Mouse (Mus musculus): ENCODE measurements around the gene Hoxb1. TPM values are rescaled to one million over a fixed set of nuclear protein-coding genes. Genes with fewer than 3 reads are reported as not detected.

Hoxb1 gene
- polyA plus RNA-seq, 1 experiment from 2014 or later: 1.2 TPM

GRCm38 (mm10) chr11:96354801-96355311 lies 10.7 kb upstream of the Hoxb1 start:
- H3K9me3 ChIP-seq: no peaks in the 10 kb centered on the region
- DNase-seq (ENCODE audit: low spot score): no peak
- peaks cover 18% of the 10 kb centered on the region for H3K4me1 ChIP-seq
- peak overlapping the region; percentile 86 for H3K27ac ChIP-seq (replicated peaks)
- H3K4me3 ChIP-seq: peak overlapping the region; percentile 59
- peaks cover 100% of the 10 kb centered on the region for H3K27me3 ChIP-seq (replicated peaks; ENCODE audit: low read depth, poor library complexity, severe bottlenecking)
- 1% methylated on average over 9 of the region's 9 CpGs for WGBS
- H3K36me3 ChIP-seq (replicated peaks): no peaks in the 10 kb centered on the region

GRCm38 (mm10) chr11:96363807-96364206 lies 1.7 kb upstream of the Hoxb1 start:
- peaks cover 8% of the 10 kb centered on the region; the same call in 1 of the 2 replicates for H3K4me1 ChIP-seq
- WGBS: 2% methylated on average over 5 of the region's 5 CpGs
- no peak overlapping the region for H3K27ac ChIP-seq (replicated peaks)
- peak; percentile 44 for DNase-seq (ENCODE audit: low spot score)
- no peak overlapping the region for H3K4me3 ChIP-seq
- peaks cover 98% of the 10 kb centered on the region for H3K27me3 ChIP-seq (replicated peaks; ENCODE audit: low read depth, poor library complexity, severe bottlenecking)
- H3K36me3 ChIP-seq (replicated peaks): no peaks in the 10 kb centered on the region
- no peaks in the 10 kb centered on the region for H3K9me3 ChIP-seq

GRCm38 (mm10) chr11:96366092-96367041 lies 815 bp downstream of the Hoxb1 start:
- H3K9me3 ChIP-seq: no peaks in the 10 kb centered on the region
- H3K27ac ChIP-seq (replicated peaks): no peak overlapping the region; the same call in 1 of the 2 replicates
- peak; percentile 44 for DNase-seq (ENCODE audit: low spot score)
- peak overlapping the region; percentile 33 for H3K4me3 ChIP-seq
- no peaks in the 10 kb centered on the region for H3K36me3 ChIP-seq (replicated peaks)
- H3K4me1 ChIP-seq: peaks cover 8% of the 10 kb centered on the region; the same call in 1 of the 2 replicates
- WGBS: 2% methylated on average over 47 of the region's 47 CpGs
- peaks cover 100% of the 10 kb centered on the region for H3K27me3 ChIP-seq (replicated peaks; ENCODE audit: low read depth, poor library complexity, severe bottlenecking)

- WGBS: 12% methylated on average over 6 of the region's 6 CpGs
- Histone ChIP-seq H3K27ac (replicated peaks) (no peak overlapping the region), H3K4me1 (peaks cover 8% of the 10 kb centered on the region; the same call in 1 of the 2 replicates), H3K36me3 (replicated peaks) (no peaks in the 10 kb centered on the region), H3K27me3 (replicated peaks; ENCODE audit: low read depth, poor library complexity, severe bottlenecking) (peaks cover 100% of the 10 kb centered on the region), H3K9me3 (no peaks in the 10 kb centered on the region), H3K4me3 (peak overlapping the region; percentile 33)
- DNase-seq (ENCODE audit: low spot score): no peak
Observed at GRCm38 (mm10) chr11:96367141-96367540, 1.6 kb downstream of the Hoxb1 start.

- WGBS: 3% methylated on average over 5 of the region's 5 CpGs
- no peaks in the 10 kb centered on the region for H3K9me3 ChIP-seq
- no peak overlapping the region for H3K27ac ChIP-seq (replicated peaks)
- H3K4me3 ChIP-seq: no peak overlapping the region
- peaks cover 100% of the 10 kb centered on the region for H3K27me3 ChIP-seq (replicated peaks; ENCODE audit: low read depth, poor library complexity, severe bottlenecking)
- DNase-seq (ENCODE audit: low spot score): no peak
- no peaks in the 10 kb centered on the region for H3K36me3 ChIP-seq (replicated peaks)
- H3K4me1 ChIP-seq: peaks cover 15% of the 10 kb centered on the region
Observed at GRCm38 (mm10) chr11:96368686-96369085, 3.1 kb downstream of the Hoxb1 start.

GRCm38 (mm10) chr11:96369140-96369539 lies 3.6 kb downstream of the Hoxb1 start:
- no peak for DNase-seq (ENCODE audit: low spot score)
- 8% methylated on average over 7 of the region's 7 CpGs for WGBS

GRCm38 (mm10) chr11:96371726-96372125 lies 6.2 kb downstream of the Hoxb1 start:
- peaks cover 100% of the 10 kb centered on the region for H3K27me3 ChIP-seq (replicated peaks; ENCODE audit: low read depth, poor library complexity, severe bottlenecking)
- no peaks in the 10 kb centered on the region for H3K36me3 ChIP-seq (replicated peaks)
- peaks cover 7% of the 10 kb centered on the region for H3K4me1 ChIP-seq
- no peak for DNase-seq (ENCODE audit: low spot score)
- 10% methylated on average over 3 of the region's 3 CpGs for WGBS
- H3K4me3 ChIP-seq: no peak overlapping the region
- no peaks in the 10 kb centered on the region for H3K9me3 ChIP-seq
- H3K27ac ChIP-seq (replicated peaks): no peak overlapping the region

More at GRCm38 (mm10) chr11:96369140-96369539, 3.6 kb downstream of the Hoxb1 start:
- Histone ChIP-seq H3K27ac (replicated peaks) (no peak overlapping the region), H3K36me3 (replicated peaks) (no peaks in the 10 kb centered on the region), H3K9me3 (no peaks in the 10 kb centered on the region), H3K27me3 (replicated peaks; ENCODE audit: low read depth, poor library complexity, severe bottlenecking) (peaks cover 100% of the 10 kb centered on the region), H3K4me3 (no peak overlapping the region), H3K4me1 (peaks cover 13% of the 10 kb centered on the region)

- no peak overlapping the region for H3K27ac ChIP-seq (replicated peaks)
Observed at GRCm38 (mm10) chr11:96372519-96372918, 7.0 kb downstream of the Hoxb1 start.

GRCm38 (mm10) chr11:96374810-96375209 lies 9.3 kb downstream of the Hoxb1 start:
- Histone ChIP-seq H3K4me1 (peaks cover 7% of the 10 kb centered on the region), H3K27ac (replicated peaks) (no peak overlapping the region), H3K9me3 (no peaks in the 10 kb centered on the region), H3K4me3 (no peak overlapping the region), H3K36me3 (replicated peaks) (no peaks in the 10 kb centered on the region), H3K27me3 (replicated peaks; ENCODE audit: low read depth, poor library complexity, severe bottlenecking) (peaks cover 99% of the 10 kb centered on the region)
- no peak for DNase-seq (ENCODE audit: low spot score)
- 5% methylated on average over 7 of the region's 7 CpGs for WGBS

More at GRCm38 (mm10) chr11:96372519-96372918, 7.0 kb downstream of the Hoxb1 start:
- Histone ChIP-seq H3K4me3 (no peak overlapping the region), H3K4me1 (peaks cover 7% of the 10 kb centered on the region), H3K36me3 (replicated peaks) (no peaks in the 10 kb centered on the region), H3K9me3 (no peaks in the 10 kb centered on the region), H3K27me3 (replicated peaks; ENCODE audit: low read depth, poor library complexity, severe bottlenecking) (peaks cover 100% of the 10 kb centered on the region)
- 7% methylated on average over 3 of the region's 3 CpGs for WGBS
- DNase-seq (ENCODE audit: low spot score): peak; percentile 40

GRCm38 (mm10) chr11:96383381-96383780 lies 17.8 kb downstream of the Hoxb1 start:
- WGBS: 71% methylated on average over 5 of the region's 5 CpGs
- H3K4me3 ChIP-seq: no peak overlapping the region
- peaks cover 71% of the 10 kb centered on the region for H3K27me3 ChIP-seq (replicated peaks; ENCODE audit: low read depth, poor library complexity, severe bottlenecking)
- no peak overlapping the region for H3K27ac ChIP-seq (replicated peaks)
- no peaks in the 10 kb centered on the region for H3K36me3 ChIP-seq (replicated peaks)
- no peak for DNase-seq (ENCODE audit: low spot score)
- H3K4me1 ChIP-seq: no peaks in the 10 kb centered on the region
- no peaks in the 10 kb centered on the region for H3K9me3 ChIP-seq

- Histone ChIP-seq H3K27me3 (replicated peaks; ENCODE audit: low read depth, poor library complexity, severe bottlenecking) (peaks cover 53% of the 10 kb centered on the region), H3K36me3 (replicated peaks) (no peaks in the 10 kb centered on the region), H3K4me1 (peaks cover 10% of the 10 kb centered on the region), H3K9me3 (no peaks in the 10 kb centered on the region), H3K27ac (replicated peaks) (no peak overlapping the region), H3K4me3 (no peak overlapping the region)
- 90% methylated on average over 2 of the region's 2 CpGs for WGBS
- no peak for DNase-seq (ENCODE audit: low spot score)
Observed at GRCm38 (mm10) chr11:96387635-96388034, 22.1 kb downstream of the Hoxb1 start.

- Histone ChIP-seq H3K9me3 (no peaks in the 10 kb centered on the region), H3K36me3 (replicated peaks) (no peaks in the 10 kb centered on the region), H3K4me1 (peaks cover 23% of the 10 kb centered on the region), H3K4me3 (peak overlapping the region; percentile 36), H3K27me3 (replicated peaks; ENCODE audit: low read depth, poor library complexity, severe bottlenecking) (peaks cover 66% of the 10 kb centered on the region), H3K27ac (replicated peaks) (peak overlapping the region; percentile 30; the same call in 1 of the 2 replicates)
- DNase-seq (ENCODE audit: low spot score): peak; percentile 65
- 8% methylated on average over 15 of the region's 15 CpGs for WGBS
Observed at GRCm38 (mm10) chr11:96396772-96397626, 31.4 kb downstream of the Hoxb1 start.

Data from embryonic facial prominence, embryonic 10.5 days (tissue).